Mouse (Mus musculus) stomach, embryonic 16.5 days (tissue): ENCODE measurements around the gene S100a5. TPM values are rescaled to one million over a fixed set of nuclear protein-coding genes. Genes with fewer than 3 reads are reported as not detected.

Experiments
- ATAC-seq: fragments of 200-750 bp; cut with Nextera tagmentation; 2 replicates; pipeline ENCODE4 v1.8.0; 2017; ENCODE audit warnings: moderate number of reproducible peaks, moderate TSS enrichment; ENCODE audit not compliant: insufficient read depth, low FRiP score
- H3K27ac ChIP-seq: fragments of 300-500 bp; sonication (generic); 2 replicates; pipeline ENCODE4 v1.5.1; 2014; ENCODE audit warnings: low read length
- H3K27me3 ChIP-seq: fragments of 300-500 bp; sonication (generic); 2 replicates; pipeline ENCODE4 v1.6.1; 2014; ENCODE audit warnings: low read length, control low read depth, mixed read lengths; ENCODE audit not compliant: control insufficient read depth, insufficient read depth
- H3K36me3 ChIP-seq: fragments of 300-500 bp; sonication (generic); 2 replicates; pipeline ENCODE4 v1.6.1; 2014; ENCODE audit warnings: low read length; ENCODE audit not compliant: control insufficient read depth, insufficient read depth
- H3K4me1 ChIP-seq: fragments of 300-500 bp; sonication (generic); 2 replicates; pipeline ENCODE4 v1.6.1; 2014; ENCODE audit warnings: low read length, control low read depth, mixed read lengths; ENCODE audit not compliant: control insufficient read depth, insufficient read depth
- H3K4me2 ChIP-seq: fragments of 300-500 bp; sonication (generic); 2 replicates; pipeline ENCODE4 v1.6.1; 2014; ENCODE audit warnings: low read depth, low read length, mixed read lengths
- H3K4me3 ChIP-seq: fragments of 300-500 bp; sonication (generic); replicated peaks from 2 replicates; pipeline ENCODE4 v1.5.1; 2014; ENCODE audit warnings: mild to moderate bottlenecking, low read length
- H3K9ac ChIP-seq: fragments of 300-500 bp; sonication (generic); 2 replicates; pipeline ENCODE4 v1.6.1; 2014; ENCODE audit warnings: low read length
- H3K9me3 ChIP-seq: fragments of 300-500 bp; sonication (generic); replicated peaks from 2 replicates; pipeline ENCODE4 v1.6.1; 2016; ENCODE audit warnings: low read length, control low read depth; ENCODE audit not compliant: control insufficient read depth
- WGBS: fragments of 180-500 bp; shearing (Covaris S2); extraction: QIAGEN DNeasy Blood & Tissue Kit; methylation state at CpG from one replicate; pipeline ENCODE4 v1.1.7; 2014; 5-methylcytosine and 5-hydroxymethylcytosine counted together
- polyA plus RNA-seq: library from polyadenylated mRNA; unstranded; fragments of >200 nt; fragmentation: Nextera tagmentation; extraction: Ambion mirVana; gene quantifications from 2 replicates; pipeline ENCODE4 v1.2.1, GENCODE M21; 2015

S100a5 gene
- polyA plus RNA-seq, 1 experiment from 2014 or later, result 4.5 TPM

GRCm38 (mm10) chr3:90614148-90614530 lies 5.8 kb downstream of the S100a5 start:
- peak overlapping the region; percentile 93 for H3K27ac ChIP-seq
- 0 out of 2 replicates have a peak, but pooled peaks cover 3% of the 10 kb centered on the region for H3K9me3 ChIP-seq
- peak overlapping the region; percentile 70 for H3K9ac ChIP-seq
- no peak for ATAC-seq
- H3K27me3 ChIP-seq, result no peaks in the 10 kb centered on the region
- H3K4me2 ChIP-seq, result peak overlapping the region; percentile 67
- no peaks in the 10 kb centered on the region for H3K36me3 ChIP-seq
- H3K4me1 ChIP-seq, result peaks cover 20% of the 10 kb centered on the region
- H3K4me3 ChIP-seq, result peak overlapping the region; percentile 48
- 78% methylated on average over 6 of the region's 6 CpGs for WGBS

- Histone ChIP-seq H3K4me3 (peak overlapping the region; percentile 48), H3K4me2 (peak overlapping the region; percentile 67), H3K9ac (peak overlapping the region; percentile 70), H3K36me3 (no peaks in the 10 kb centered on the region), H3K27ac (peak overlapping the region; percentile 93), H3K9me3 (0 out of 2 replicates have a peak, but pooled peaks cover 3% of the 10 kb centered on the region), H3K4me1 (peaks cover 20% of the 10 kb centered on the region), H3K27me3 (no peaks in the 10 kb centered on the region)
- peak; percentile 65 for ATAC-seq
- WGBS, result 56% methylated on average over 11 of the region's 11 CpGs
Observed at GRCm38 (mm10) chr3:90614611-90615251, 6.4 kb downstream of the S100a5 start.

GRCm38 (mm10) chr3:90615415-90615814 lies 7.1 kb downstream of the S100a5 start:
- Histone ChIP-seq H3K27ac (peak overlapping the region; percentile 93), H3K36me3 (no peaks in the 10 kb centered on the region), H3K4me2 (peak overlapping the region; percentile 67), H3K9me3 (0 out of 2 replicates have a peak, but pooled peaks cover 3% of the 10 kb centered on the region), H3K9ac (peak overlapping the region; percentile 51), H3K4me1 (peaks cover 20% of the 10 kb centered on the region), H3K4me3 (peak overlapping the region; percentile 48), H3K27me3 (no peaks in the 10 kb centered on the region)
- peak; percentile 61 for ATAC-seq
- 9% methylated on average over 7 of the region's 7 CpGs for WGBS

GRCm38 (mm10) chr3:90615911-90616310 lies 7.6 kb downstream of the S100a5 start:
- Histone ChIP-seq H3K4me2 (peak overlapping the region; percentile 67), H3K4me1 (peaks cover 20% of the 10 kb centered on the region), H3K27me3 (no peaks in the 10 kb centered on the region), H3K36me3 (no peaks in the 10 kb centered on the region), H3K9ac (peak overlapping the region; percentile 51), H3K4me3 (peak overlapping the region; percentile 48), H3K9me3 (0 out of 2 replicates have a peak, but pooled peaks cover 3% of the 10 kb centered on the region), H3K27ac (peak overlapping the region; percentile 46)
- 40% methylated on average over 1 of the region's 1 CpGs for WGBS
- ATAC-seq, result no peak

GRCm38 (mm10) chr3:90617586-90617985 lies 9.3 kb downstream of the S100a5 start:
- Histone ChIP-seq H3K9me3 (0 out of 2 replicates have a peak, but pooled peaks cover 3% of the 10 kb centered on the region), H3K4me2 (no peak overlapping the region), H3K36me3 (no peaks in the 10 kb centered on the region), H3K4me1 (peaks cover 15% of the 10 kb centered on the region), H3K4me3 (no peak overlapping the region), H3K27ac (no peak overlapping the region), H3K9ac (no peak overlapping the region), H3K27me3 (no peaks in the 10 kb centered on the region)
- 0% methylated on average over 1 of the region's 1 CpGs for WGBS
- no peak for ATAC-seq

- Histone ChIP-seq H3K27me3 (no peaks in the 10 kb centered on the region), H3K4me3 (no peak overlapping the region), H3K27ac (no peak overlapping the region), H3K9ac (no peak overlapping the region), H3K36me3 (no peaks in the 10 kb centered on the region), H3K4me1 (peaks cover 22% of the 10 kb centered on the region), H3K4me2 (no peak overlapping the region), H3K9me3 (0 out of 2 replicates have a peak, but pooled peaks cover 3% of the 10 kb centered on the region)
- ATAC-seq, result no peak
- 38% methylated on average over 7 of the region's 7 CpGs for WGBS
Observed at GRCm38 (mm10) chr3:90621552-90621951, 13.2 kb downstream of the S100a5 start.

GRCm38 (mm10) chr3:90623435-90624071 lies 15.2 kb downstream of the S100a5 start:
- H3K36me3 ChIP-seq, result no peaks in the 10 kb centered on the region
- no peaks in the 10 kb centered on the region for H3K9me3 ChIP-seq
- ATAC-seq, result peak; percentile 23; the same call in 1 of the 2 replicates
- 12% methylated on average over 2 of the region's 2 CpGs for WGBS
- H3K4me2 ChIP-seq, result no peak overlapping the region
- no peaks in the 10 kb centered on the region for H3K27me3 ChIP-seq
- H3K9ac ChIP-seq, result peak overlapping the region; percentile 25; the same call in 1 of the 2 replicates
- H3K4me3 ChIP-seq, result no peak overlapping the region
- H3K27ac ChIP-seq, result peak overlapping the region; percentile 75
- peaks cover 22% of the 10 kb centered on the region for H3K4me1 ChIP-seq

- no peak for ATAC-seq
Observed at GRCm38 (mm10) chr3:90625496-90625895, 17.2 kb downstream of the S100a5 start.

More at GRCm38 (mm10) chr3:90625496-90625895, 17.2 kb downstream of the S100a5 start:
- no peaks in the 10 kb centered on the region for H3K36me3 ChIP-seq
- no peak overlapping the region for H3K9ac ChIP-seq
- H3K4me1 ChIP-seq, result peaks cover 22% of the 10 kb centered on the region
- H3K4me3 ChIP-seq, result no peak overlapping the region
- H3K9me3 ChIP-seq, result no peaks in the 10 kb centered on the region
- H3K27me3 ChIP-seq, result no peaks in the 10 kb centered on the region
- WGBS, result 70% methylated on average over 5 of the region's 5 CpGs
- H3K4me2 ChIP-seq, result no peak overlapping the region
- peak overlapping the region; percentile 95 for H3K27ac ChIP-seq
